Mouse (Mus musculus) common myeloid progenitor, adult 5-6 weeks (primary cell): Measurements from ENCODE around the gene Anxa1. TPM values are rescaled to one million over a fixed set of nuclear protein-coding genes. Genes with fewer than 3 reads are reported as not detected.
A peak's percentile ranks its signal among the peaks of the same experiment; 100 is the strongest.

Experiments
- ATAC-seq: replicated peaks from 2 replicates; pipeline ENCODE4 v1.8.0; 2016; ENCODE audit warnings: low read depth, mild to moderate bottlenecking, moderate TSS enrichment, inconsistent platforms; ENCODE audit not compliant: poor library complexity, severe bottlenecking
- total RNA-seq: library from RNA; stranded (forward); fragments of 200-1000, 187-1606 nt; gene quantifications from 2 replicates; pipeline ENCODE4 v1.2.3, GENCODE M21; 2017

Gene Anxa1
- total RNA-seq, 1 experiment from 2014 or later: 147 TPM

DNA sequence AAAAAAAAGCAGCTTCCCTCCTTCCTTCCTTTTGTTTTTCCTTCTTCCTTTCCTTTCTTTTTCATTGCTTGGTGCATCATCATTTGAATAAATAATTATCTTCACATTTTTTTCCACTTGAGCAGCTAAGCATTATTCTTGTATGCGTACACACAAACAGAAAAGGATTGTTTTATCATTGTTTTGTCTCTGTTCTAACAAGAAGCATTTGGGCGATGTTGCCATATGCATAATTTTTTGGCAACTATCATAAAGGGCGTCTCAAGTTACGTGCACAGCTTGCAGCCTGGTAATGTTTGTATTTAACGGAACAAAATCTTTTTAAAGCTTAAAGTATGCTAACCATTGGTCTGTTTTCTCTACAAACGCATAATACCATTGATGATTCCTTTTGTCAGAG is 5.1 kb downstream of the Anxa1 start:
- ATAC-seq: no peak

DNA sequence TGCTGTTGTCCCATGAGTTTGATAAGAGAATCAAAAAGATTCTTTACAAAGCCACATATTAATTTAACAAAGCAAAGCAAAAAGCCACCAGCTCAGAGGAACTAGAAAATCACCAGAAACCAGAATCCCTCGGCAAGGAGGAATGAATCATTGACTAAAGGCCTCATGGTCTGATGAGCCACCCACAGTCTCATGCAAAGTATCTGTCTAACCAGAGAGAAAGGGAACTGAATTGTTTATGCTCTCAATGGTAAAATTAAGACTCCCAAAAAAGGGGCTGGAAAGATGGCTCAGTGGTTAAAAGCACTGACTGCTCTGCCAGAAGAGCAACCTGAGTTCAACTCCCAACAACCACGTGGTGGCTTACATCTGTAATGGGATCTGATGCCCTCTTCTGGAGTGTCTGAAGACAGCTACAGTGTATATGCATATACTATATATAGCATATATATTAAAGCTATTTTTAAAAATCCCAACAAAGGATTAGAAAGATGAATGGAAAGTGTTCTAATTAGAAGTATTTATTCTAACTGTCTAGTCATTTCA is 9.5 kb downstream of the Anxa1 start:
- ATAC-seq: no peak

DNA sequence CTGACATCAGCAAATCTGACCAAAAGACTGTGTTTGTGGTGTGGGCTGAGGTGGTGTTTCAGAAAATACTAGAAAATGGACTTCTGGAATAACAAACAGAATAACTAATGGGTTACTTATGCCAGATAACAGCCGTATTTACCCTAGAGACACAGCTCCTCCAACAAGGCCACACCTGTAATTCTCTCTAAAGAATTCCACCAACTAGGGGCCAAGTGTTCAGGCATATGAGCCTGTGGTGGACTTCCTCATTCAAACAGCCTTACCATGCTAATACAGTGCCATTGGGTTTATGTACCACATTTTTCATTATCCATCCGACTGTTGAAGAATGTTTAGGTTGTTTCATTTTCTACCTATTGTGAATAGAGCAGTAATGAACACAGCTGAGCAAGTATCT is 20.6 kb downstream of the Anxa1 start:
- ATAC-seq: no peak

DNA sequence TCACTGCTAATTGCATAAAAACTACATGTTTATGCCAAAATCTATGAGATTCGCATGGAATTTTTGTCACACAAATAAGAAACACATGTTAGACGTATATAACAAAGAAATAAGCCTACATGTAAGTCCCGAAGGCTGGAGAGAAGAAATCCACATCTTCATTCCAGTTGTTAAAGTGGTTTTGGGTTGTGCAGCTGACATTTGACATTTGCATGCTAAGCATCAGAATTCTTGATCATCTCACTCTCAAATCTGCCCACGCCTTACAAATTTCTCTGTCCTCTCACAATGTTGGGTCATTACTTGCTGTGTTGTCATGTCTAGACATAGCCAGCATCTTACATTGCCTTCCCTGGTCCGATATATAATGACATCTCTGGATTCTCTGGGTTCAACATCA is 24.2 kb downstream of the Anxa1 start:
- no peak for ATAC-seq

DNA sequence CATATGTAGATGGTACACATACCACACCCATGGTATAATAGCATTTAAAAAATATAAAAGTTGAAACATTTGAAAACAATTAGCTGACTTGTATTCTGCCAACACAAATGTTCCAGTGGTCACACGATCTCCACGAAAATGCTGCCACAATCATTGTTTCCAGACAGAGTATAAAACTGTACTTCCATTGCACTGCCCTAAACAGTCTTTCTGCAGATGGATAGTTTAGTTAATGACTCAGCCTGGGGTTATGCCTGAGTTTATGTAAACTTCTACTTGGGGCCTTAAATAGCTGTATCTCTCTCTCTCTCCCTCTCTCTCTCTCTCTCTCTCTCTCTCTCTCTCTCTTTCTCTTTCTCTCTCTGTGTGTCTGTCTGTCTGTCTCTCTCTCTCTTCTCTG is 24.7 kb downstream of the Anxa1 start:
- ATAC-seq: no peak

DNA sequence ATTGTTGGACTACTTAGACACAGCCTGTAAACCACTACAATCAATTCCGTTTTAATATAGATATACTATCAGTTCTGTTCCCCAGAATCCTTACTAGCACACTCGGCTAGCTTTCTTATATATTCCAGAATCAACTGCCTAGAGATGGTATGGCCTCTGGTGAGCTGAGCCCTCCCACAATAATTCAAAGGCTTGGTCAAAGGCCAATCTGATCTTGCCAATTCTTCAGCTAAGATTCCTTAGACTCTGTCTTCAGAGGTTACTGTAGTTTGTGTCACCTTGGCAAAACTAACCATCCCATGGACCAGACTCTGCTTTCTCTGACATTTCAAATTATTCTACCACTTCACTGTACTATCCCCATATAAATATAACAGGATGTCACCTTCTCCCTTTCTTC is 25.4 kb downstream of the Anxa1 start:
- no peak for ATAC-seq

DNA sequence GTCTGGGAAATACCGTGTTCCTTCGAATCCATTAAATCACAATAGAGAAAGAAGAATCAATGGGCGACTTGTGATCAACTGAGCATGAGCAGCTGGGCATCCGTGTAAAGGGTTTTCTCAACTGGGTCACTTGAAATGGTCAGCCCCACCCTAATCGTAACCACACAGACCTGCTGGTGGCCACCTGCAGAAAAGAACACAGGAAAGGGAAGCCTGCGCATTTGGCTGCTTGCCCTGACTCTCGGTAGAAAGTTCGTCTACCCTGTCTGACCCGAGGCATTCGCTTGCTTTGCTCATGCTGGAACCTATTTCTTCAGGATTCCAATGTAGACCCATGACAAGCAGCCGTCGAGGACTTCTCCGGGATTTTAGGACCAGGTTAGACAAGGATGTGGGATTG is 25.8 kb downstream of the Anxa1 start:
- peak; percentile 48; the same call in 1 of the 2 replicates for ATAC-seq

DNA sequence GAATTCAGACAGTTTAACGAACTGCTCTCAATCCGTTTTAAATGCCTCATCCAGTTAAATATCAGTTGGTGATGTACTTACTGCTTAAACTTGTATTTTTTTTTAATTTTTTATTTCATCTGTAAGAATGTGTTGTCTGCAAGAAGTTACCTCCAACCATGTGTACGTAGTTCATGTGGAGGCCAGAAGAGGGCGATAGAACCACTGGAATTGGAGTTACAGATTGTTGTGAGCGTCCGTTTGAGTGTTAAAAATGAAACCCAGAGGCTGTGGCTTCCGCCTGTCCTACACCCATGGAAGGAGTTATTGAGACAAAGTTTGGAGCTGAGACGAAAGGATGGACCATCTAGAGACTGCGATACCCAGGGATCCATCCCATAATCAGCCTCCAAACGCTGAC is 27.5 kb downstream of the Anxa1 start:
- ATAC-seq: peak; percentile 76

DNA sequence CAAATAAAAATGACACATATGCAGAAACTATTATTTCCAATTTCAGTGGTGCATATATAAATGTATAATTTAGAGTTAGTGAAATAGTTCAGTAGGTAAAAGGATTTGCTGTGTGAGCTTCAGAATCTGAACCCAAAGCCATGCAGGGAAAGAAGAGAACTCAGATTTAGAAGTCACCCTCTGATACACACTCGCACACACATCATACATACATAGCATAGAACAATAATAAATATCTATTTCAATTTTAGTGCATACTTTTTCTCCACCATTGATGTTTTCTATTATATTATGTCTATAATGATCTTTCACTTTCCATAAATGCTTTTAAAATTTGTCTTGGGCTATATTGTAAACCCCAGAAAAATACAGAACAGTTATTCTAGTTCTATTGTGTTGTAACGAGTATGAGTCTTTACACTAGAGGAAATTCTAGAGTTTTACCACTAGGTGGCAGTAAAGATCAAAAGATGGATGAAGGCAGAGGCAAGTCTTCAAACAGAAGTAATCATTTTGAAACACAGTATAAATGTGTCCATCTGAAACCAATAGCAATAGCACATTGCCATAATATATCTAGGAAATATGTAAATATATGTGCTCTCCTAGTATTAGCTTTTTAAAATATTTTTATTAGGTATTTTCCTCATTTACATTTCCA is 28.7 kb downstream of the Anxa1 start:
- peak; percentile 86 for ATAC-seq

DNA sequence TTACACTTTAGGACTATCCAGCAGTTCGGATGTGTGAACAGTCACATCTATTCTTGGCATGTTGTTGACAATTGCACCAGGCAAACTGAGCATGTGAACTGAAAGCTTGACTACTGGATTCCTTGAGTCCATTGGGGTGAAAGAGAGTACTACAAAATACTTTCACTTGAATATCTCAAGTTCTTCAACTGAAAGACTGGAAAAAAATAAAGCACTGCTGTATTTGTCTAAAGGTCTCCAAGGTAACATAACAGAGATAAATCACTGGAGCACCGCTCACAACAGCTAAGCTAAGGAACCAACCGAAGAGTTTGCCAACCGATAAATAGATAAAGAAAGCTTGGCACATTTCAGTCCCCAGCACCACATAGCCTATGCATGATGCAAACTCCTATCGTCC is 32.1 kb downstream of the Anxa1 start:
- ATAC-seq: no peak

DNA sequence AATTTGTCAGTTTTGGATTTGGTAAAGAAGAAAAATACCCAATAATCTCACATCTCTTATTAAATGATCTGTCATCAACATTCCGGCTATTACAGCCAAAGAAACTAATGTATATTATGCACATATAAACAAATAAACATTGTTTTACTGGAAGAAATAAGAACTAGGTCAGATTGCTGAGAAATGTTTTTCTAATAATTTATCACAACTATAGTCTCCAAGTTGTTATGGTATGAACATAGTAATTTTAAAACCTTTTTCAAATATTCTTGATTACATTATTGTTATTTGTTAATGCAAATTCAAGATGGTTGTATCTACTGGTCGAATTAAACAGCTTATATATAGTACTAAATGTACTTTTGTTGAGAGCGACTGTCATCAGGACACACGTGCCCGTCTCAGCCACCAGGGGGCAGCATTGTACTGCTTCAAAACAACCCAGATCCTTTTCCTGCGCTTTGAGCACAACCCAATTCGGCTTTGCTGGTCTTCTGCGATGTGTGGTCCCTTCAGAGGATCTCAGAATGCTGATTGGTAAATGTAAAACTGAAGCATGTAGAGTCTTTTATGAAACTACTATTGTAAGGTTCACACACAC is 45.3 kb downstream of the Anxa1 start:
- peak; percentile 99 for ATAC-seq

DNA sequence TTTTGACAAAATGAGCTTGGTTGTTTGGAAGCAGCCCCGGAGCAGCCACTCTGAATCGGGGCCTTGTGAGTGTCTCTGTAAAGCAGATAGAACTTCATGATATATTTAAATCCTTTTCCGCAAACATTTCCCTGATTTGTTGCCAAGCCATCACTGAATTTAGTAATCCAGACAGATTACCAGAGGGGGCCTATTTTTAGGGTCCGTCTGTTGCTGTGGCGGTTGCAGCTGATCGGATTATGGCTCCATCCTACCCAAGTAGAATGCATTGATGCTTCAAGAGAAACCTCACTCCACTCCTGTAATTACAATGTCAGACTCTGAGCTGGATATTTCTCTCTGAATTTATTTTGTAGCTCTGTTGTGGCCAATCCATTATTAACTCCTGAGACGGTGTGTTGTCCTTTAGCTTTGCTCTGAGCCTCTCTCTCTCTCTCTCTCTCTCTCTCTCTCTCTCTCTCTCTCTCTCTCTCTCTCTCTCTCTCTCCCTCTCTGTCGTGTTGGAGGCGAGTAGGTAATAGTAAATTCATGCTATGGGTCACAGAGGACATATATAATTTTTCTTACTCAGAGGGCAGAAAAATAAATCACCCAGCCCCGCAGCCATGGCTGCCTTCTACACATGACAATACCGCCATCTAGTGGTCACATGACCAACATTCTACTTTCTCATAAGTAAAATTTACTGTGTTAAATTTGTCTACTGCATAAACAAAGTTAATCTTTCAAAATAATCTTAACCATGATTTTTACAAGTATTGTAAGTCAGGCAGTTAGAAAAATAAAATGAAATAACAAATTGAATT is 46.0 kb downstream of the Anxa1 start:
- ATAC-seq: peak; percentile 88

DNA sequence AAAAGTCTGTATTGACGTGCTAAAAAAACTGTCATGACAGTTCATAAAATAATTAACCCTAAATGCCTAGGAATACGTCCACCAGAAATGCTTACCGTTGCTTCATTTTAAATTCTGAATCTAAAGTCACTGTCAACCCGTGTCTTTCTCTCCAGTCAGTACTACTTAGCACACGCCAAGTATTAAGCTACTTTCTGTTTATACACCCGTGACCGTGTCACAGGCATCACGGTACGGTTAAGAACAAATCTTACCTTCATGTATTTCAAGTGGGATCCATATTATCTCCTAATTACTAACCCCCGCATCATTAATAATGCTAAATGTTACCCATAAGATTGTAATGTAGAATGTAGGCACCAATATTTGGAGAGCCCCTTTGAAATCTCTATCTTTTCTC is 46.7 kb downstream of the Anxa1 start:
- ATAC-seq: no peak

Other genes starting within 250 kb of the Anxa1 start
- gene Aldh1a1, start 101.8 kb upstream of the Anxa1 start, total RNA-seq: 52.0 and 61.9 TPM in 2 replicates